Mouse (Mus musculus): ENCODE measurements around the gene Tmem229b. TPM values are rescaled to one million over a fixed set of nuclear protein-coding genes. Genes with fewer than 3 reads are reported as not detected.

The Tmem229b gene
- total RNA-seq (2014; rRNA removed) (214 and 215 TPM in 2 replicates), polyA plus RNA-seq (2015; fragmentation: Nextera tagmentation; extraction: Ambion mirVana) (63.2 and 65.9 TPM in 2 replicates)

DNA sequence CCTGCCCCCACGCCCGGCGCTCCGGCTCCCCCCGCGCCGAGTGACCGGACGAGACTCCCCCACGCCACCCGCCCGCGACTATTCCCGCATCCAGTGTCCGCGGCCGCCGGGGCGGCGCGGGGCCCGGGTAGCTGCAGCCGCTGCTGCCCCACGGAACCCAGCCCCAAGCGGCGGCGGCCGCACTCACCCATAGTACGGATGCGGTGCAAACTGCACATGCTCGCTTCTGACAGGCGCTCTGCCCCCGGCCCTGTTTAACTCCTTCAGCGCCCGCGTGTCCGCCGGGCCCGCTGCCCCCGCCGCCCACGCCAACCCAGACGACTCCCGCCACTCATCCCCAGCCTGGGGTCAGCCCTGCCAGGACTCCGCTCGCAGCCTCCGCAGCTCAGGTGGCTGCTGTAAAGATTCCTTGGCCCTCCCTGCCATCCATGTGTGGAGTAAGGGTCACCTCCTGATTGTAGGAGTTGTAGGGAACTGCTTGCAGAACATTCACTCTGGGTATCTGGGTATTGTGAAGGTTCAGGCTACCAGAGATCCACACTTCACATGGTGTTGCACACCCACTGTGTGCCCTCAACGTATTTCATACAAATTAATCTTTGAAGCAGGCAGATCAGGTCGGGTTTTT, at the start of gene Tmem229b:
Gene Tmem229b (minus strand): TSS at position 502 of the 628 bp plus-strand sequence.
- DNase-seq (ENCODE audit: low spot score): peak; percentile 77
- no peak for TF ChIP-seq CTCF (IDR thresholded peaks at IDR 0.05)
- H3K27me3 ChIP-seq (ENCODE audit: insufficient read depth, low read length): no peaks in the 10 kb centered on the region
- peak within 1 kb of the TSS; percentile 93 for H3K9ac ChIP-seq (replicated peaks; ENCODE audit: low read length, poor library complexity, severe bottlenecking)
- H3K27ac ChIP-seq (ENCODE audit: low read depth, low read length): peak within 1 kb of the TSS; percentile 89
- H3K4me1 ChIP-seq (ENCODE audit: insufficient read depth, low read length): peaks cover 13% of the 10 kb centered on the region; the same call in 1 of the 2 replicates
- WGBS: under 1% methylated on average over 28 of the region's 49 CpGs
- peak; percentile 89 for ATAC-seq (ENCODE audit: low FRiP score)
- H3K36me3 ChIP-seq (ENCODE audit: insufficient read depth, low read length): no peaks in the 10 kb centered on the region
- peak within 1 kb of the TSS; percentile 76 for H3K4me2 ChIP-seq (ENCODE audit: low read depth, low read length, poor library complexity, severe bottlenecking)
- no peaks in the 10 kb centered on the region for H3K9me3 ChIP-seq (ENCODE audit: low read length)
- peak within 1 kb of the TSS; percentile 98 for H3K4me3 ChIP-seq (ENCODE audit: low read depth, low read length)

DNA sequence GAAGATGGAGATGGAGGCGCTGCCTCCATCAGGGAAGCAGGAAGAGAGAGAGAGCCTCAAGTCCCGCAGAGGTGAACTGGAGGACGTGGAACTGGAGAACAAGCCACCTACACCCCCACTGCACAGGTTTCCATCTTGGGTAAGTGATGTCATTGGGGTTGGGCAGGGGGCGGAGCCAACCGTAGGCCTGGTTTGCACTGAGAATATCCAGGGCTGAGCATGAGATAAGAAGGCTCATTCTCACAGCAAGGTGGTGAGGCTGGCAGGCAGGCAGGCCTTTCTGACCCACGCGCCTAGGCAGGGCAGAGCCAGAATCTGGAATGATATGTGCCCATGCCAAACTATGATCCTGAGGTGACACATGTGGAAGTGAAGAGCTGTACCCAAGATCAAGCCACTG, 47.8 kb upstream of the Tmem229b start:
- 94% methylated on average over 7 of the region's 7 CpGs for WGBS

DNA sequence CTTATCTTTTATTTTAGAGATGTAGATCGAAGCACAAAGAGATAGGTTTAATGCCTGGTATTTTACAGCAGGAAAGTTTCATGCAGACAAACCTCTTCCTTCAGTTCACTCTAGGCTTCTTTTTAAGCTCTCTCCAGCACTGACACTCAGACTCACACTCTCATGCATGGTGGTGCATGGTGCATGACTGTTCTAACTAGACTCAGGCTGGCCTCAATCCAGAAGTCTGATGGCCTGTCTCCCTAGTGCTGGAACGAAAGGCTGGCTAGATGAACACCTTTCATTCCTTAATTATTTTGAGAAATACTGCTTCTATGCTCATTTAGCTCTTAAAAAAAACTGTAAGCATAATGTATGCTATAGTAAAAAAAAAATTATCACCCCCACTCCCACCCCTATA, 44.6 kb upstream of the Tmem229b start:
- Histone ChIP-seq H3K9ac (replicated peaks; ENCODE audit: low read length, poor library complexity, severe bottlenecking) (no peak overlapping the region), H3K27ac (ENCODE audit: low read depth, low read length) (no peak overlapping the region), H3K4me2 (ENCODE audit: low read depth, low read length, poor library complexity, severe bottlenecking) (no peak overlapping the region), H3K36me3 (ENCODE audit: insufficient read depth, low read length) (peaks cover 30% of the 10 kb centered on the region), H3K27me3 (ENCODE audit: insufficient read depth, low read length) (no peaks in the 10 kb centered on the region), H3K9me3 (ENCODE audit: low read length) (no peaks in the 10 kb centered on the region), H3K4me3 (ENCODE audit: low read depth, low read length) (no peak overlapping the region), H3K4me1 (ENCODE audit: insufficient read depth, low read length) (no peaks in the 10 kb centered on the region)
- DNase-seq (ENCODE audit: low spot score): no peak
- WGBS: 90% methylated on average over 2 of the region's 2 CpGs
- TF ChIP-seq CTCF (IDR thresholded peaks at IDR 0.05): no peak
- ATAC-seq (ENCODE audit: low FRiP score): no peak

More for the DNA sequence above, 47.8 kb upstream of the Tmem229b start:
- Histone ChIP-seq H3K36me3 (ENCODE audit: insufficient read depth, low read length) (peaks cover 24% of the 10 kb centered on the region), H3K9ac (replicated peaks; ENCODE audit: low read length, poor library complexity, severe bottlenecking) (no peak overlapping the region), H3K4me3 (ENCODE audit: low read depth, low read length) (no peak overlapping the region), H3K4me1 (ENCODE audit: insufficient read depth, low read length) (no peaks in the 10 kb centered on the region), H3K9me3 (ENCODE audit: low read length) (no peaks in the 10 kb centered on the region), H3K27me3 (ENCODE audit: insufficient read depth, low read length) (no peaks in the 10 kb centered on the region), H3K27ac (ENCODE audit: low read depth, low read length) (no peak overlapping the region), H3K4me2 (ENCODE audit: low read depth, low read length, poor library complexity, severe bottlenecking) (no peak overlapping the region)
- TF ChIP-seq CTCF (IDR thresholded peaks at IDR 0.05): no peak
- DNase-seq (ENCODE audit: low spot score): no peak
- ATAC-seq (ENCODE audit: low FRiP score): no peak

- Histone ChIP-seq H3K36me3 (ENCODE audit: insufficient read depth, low read length) (peaks cover 26% of the 10 kb centered on the region), H3K4me1 (ENCODE audit: insufficient read depth, low read length) (no peaks in the 10 kb centered on the region), H3K27me3 (ENCODE audit: insufficient read depth, low read length) (no peaks in the 10 kb centered on the region), H3K9ac (replicated peaks; ENCODE audit: low read length, poor library complexity, severe bottlenecking) (no peak overlapping the region), H3K4me2 (ENCODE audit: low read depth, low read length, poor library complexity, severe bottlenecking) (no peak overlapping the region), H3K9me3 (ENCODE audit: low read length) (no peaks in the 10 kb centered on the region), H3K4me3 (ENCODE audit: low read depth, low read length) (no peak overlapping the region), H3K27ac (ENCODE audit: low read depth, low read length) (no peak overlapping the region)
- ATAC-seq (ENCODE audit: low FRiP score) (no peak), DNase-seq (ENCODE audit: low spot score) (no peak)
- TF ChIP-seq CTCF (IDR thresholded peaks at IDR 0.05): no peak
- 85% methylated on average over 3 of the region's 3 CpGs for WGBS
Observed at GRCm38 (mm10) chr12:79050545-79051212, 43.3 kb upstream of the Tmem229b start.

GRCm38 (mm10) chr12:79049807-79050206, 42.4 kb upstream of the Tmem229b start:
- Histone ChIP-seq H3K27ac (ENCODE audit: low read depth, low read length) (no peak overlapping the region), H3K9me3 (ENCODE audit: low read length) (no peaks in the 10 kb centered on the region), H3K4me3 (ENCODE audit: low read depth, low read length) (no peak overlapping the region), H3K27me3 (ENCODE audit: insufficient read depth, low read length) (no peaks in the 10 kb centered on the region), H3K4me1 (ENCODE audit: insufficient read depth, low read length) (no peaks in the 10 kb centered on the region), H3K4me2 (ENCODE audit: low read depth, low read length, poor library complexity, severe bottlenecking) (no peak overlapping the region), H3K36me3 (ENCODE audit: insufficient read depth, low read length) (peaks cover 24% of the 10 kb centered on the region), H3K9ac (replicated peaks; ENCODE audit: low read length, poor library complexity, severe bottlenecking) (no peak overlapping the region)
- ATAC-seq (ENCODE audit: low FRiP score) (no peak), DNase-seq (ENCODE audit: low spot score) (no peak)
- WGBS: 88% methylated on average over 2 of the region's 2 CpGs
- TF ChIP-seq CTCF (IDR thresholded peaks at IDR 0.05): no peak

- 100% methylated on average over 1 of the region's 1 CpGs for WGBS
- TF ChIP-seq CTCF (IDR thresholded peaks at IDR 0.05): no peak
Observed at GRCm38 (mm10) chr12:79048898-79049297, 41.5 kb upstream of the Tmem229b start.

More at GRCm38 (mm10) chr12:79048898-79049297, 41.5 kb upstream of the Tmem229b start:
- ATAC-seq (ENCODE audit: low FRiP score): no peak
- Histone ChIP-seq H3K27ac (ENCODE audit: low read depth, low read length) (no peak overlapping the region), H3K27me3 (ENCODE audit: insufficient read depth, low read length) (no peaks in the 10 kb centered on the region), H3K9me3 (ENCODE audit: low read length) (no peaks in the 10 kb centered on the region), H3K4me1 (ENCODE audit: insufficient read depth, low read length) (no peaks in the 10 kb centered on the region), H3K36me3 (ENCODE audit: insufficient read depth, low read length) (peaks cover 16% of the 10 kb centered on the region; the same call in 1 of the 2 replicates), H3K4me3 (ENCODE audit: low read depth, low read length) (no peak overlapping the region), H3K4me2 (ENCODE audit: low read depth, low read length, poor library complexity, severe bottlenecking) (no peak overlapping the region), H3K9ac (replicated peaks; ENCODE audit: low read length, poor library complexity, severe bottlenecking) (no peak overlapping the region)
- DNase-seq (ENCODE audit: low spot score): no peak

All from midbrain, postnatal 0 days (tissue).